Mouse (Mus musculus) embryonic fibroblast, embryonic 13.5 days (primary cell): ENCODE measurements around the gene Adgrf3. TPM values are rescaled to one million over a fixed set of nuclear protein-coding genes. Genes with fewer than 3 reads are reported as not detected.

Source experiments
- H3K27ac ChIP-seq: 2 replicates; pipeline ENCODE4 v1.5.1; 2012; ENCODE audit warnings: low read length, control low read depth, inconsistent platforms; ENCODE audit not compliant: insufficient read depth
- H3K4me1 ChIP-seq: 2 replicates; pipeline ENCODE4 v1.6.1; 2011; ENCODE audit warnings: low read length; ENCODE audit not compliant: control insufficient read depth, insufficient read depth
- H3K4me3 ChIP-seq: 2 replicates; pipeline ENCODE4 v1.5.1; 2011; ENCODE audit warnings: mild to moderate bottlenecking, control low read depth, low read length; ENCODE audit not compliant: insufficient read depth
- CTCF ChIP-seq: IDR thresholded peaks from 2 replicates; pipeline ENCODE4 v1.5.1; 2011; ENCODE audit warnings: mild to moderate bottlenecking, control low read depth, low read length, moderate library complexity, borderline replicate concordance; ENCODE audit not compliant: insufficient read depth
- POLR2A ChIP-seq: IDR thresholded peaks from 2 replicates; pipeline ENCODE4 v1.6.1; 2011; ENCODE audit warnings: low read depth, mild to moderate bottlenecking, control low read depth, low read length, moderate library complexity
- polyA plus RNA-seq: library from polyadenylated mRNA; stranded (reverse); fragments of >200 nt; gene quantifications from 2 replicates; pipeline ENCODE4 v1.2.4, GENCODE M21; 2011; ENCODE audit warnings: low read depth; ENCODE audit not compliant: missing spikeins, insufficient read length

Adgrf3 gene
- not detected in 2 replicates for polyA plus RNA-seq

DNA sequence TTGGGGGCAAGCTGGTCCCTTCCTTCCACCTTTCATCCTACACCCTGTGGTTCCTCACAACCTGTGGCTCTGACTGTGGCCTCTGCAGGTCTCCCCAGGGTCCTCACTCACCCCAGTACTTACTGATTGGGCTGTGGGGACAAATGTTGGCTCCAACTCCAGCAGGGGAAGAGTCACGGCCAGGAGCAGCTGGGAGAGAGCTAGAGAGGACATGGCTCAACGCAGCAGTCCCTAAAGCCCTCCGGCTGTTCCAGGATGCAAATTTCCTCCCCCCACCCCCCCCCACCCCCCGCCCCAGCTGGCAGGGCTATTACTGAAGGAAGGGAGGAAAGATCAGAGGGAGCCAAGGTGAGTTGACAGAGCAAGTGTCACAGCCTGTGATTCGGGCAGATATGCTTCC, at the start of gene Adgrf3:
TSS of gene Adgrf3 (minus strand) at position 230 of the 400 bp plus-strand sequence.
- no peak for TF ChIP-seq POLR2A
- no peak for TF ChIP-seq CTCF
- no peak within 1 kb of the TSS for H3K4me3 ChIP-seq
- no peaks in the 10 kb centered on the region for H3K4me1 ChIP-seq
- H3K27ac ChIP-seq, result no peak within 1 kb of the TSS

- Histone ChIP-seq H3K4me1 (peaks cover 9% of the 10 kb centered on the region; the same call in 1 of the 2 replicates), H3K27ac (no peak overlapping the region), H3K4me3 (no peak overlapping the region)
- TF ChIP-seq POLR2A (no peak), CTCF (no peak)
These were observed 42.1 kb upstream of the Adgrf3 start for GRCm38 (mm10) chr5:30247666-30248065.

DNA sequence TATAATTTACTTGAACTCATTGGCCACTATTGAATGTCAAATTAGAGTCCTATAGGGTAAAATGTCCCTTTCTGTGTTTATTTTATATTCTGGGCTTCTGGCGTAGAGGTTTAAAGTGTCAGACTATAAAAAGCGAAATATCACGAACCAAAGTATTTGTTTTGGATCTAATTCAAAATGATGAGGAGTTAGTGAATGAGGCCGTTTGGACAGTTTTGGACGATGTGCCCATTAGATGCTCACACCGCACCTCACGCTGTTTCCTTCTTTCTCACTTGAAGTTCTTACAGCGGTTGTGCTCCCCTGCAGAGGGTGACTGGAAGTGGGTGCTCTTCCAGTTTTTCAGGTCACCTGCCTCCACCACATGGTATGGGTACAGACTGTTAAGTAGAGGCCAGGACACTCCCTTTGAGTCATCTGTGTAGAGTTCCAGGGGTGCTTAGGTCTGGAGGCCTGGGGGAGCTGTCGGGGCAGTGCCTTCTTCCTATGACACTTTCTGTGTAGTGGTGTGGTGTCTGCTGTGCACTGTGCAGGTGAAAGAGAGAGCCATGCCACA, 40.4 kb upstream of the Adgrf3 start:
- Histone ChIP-seq H3K4me3 (no peak overlapping the region), H3K27ac (no peak overlapping the region), H3K4me1 (peaks cover 15% of the 10 kb centered on the region)
- TF ChIP-seq CTCF (no peak), POLR2A (no peak)

DNA sequence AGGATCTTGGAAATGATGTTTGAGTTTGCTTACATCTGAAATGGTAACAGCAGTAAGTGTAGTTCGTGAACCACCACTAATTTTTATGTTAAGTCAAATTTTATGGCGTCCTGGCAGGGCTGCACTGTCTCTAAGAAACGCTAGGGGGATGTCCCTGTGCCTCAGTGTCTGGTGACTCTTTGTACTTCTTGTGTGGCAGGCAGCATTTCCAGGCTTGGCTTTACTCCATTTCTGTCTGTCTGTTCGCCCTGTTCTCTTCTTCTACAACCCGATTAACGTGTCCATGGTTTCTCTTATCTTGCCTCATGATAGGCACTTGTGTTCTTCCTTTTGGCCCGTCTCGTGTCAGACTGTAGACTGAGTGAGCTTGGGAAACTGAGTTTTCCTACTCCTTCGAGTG, 38.2 kb upstream of the Adgrf3 start:
- Histone ChIP-seq H3K4me1 (peaks cover 18% of the 10 kb centered on the region), H3K4me3 (no peak overlapping the region), H3K27ac (no peak overlapping the region)
- no peak for TF ChIP-seq CTCF
- no peak for TF ChIP-seq POLR2A

GRCm38 (mm10) chr5:30242410-30242809, 36.9 kb upstream of the Adgrf3 start:
- TF ChIP-seq CTCF (no peak), POLR2A (no peak)
- Histone ChIP-seq H3K27ac (peak overlapping the region; percentile 80), H3K4me3 (no peak overlapping the region), H3K4me1 (peaks cover 18% of the 10 kb centered on the region)

DNA sequence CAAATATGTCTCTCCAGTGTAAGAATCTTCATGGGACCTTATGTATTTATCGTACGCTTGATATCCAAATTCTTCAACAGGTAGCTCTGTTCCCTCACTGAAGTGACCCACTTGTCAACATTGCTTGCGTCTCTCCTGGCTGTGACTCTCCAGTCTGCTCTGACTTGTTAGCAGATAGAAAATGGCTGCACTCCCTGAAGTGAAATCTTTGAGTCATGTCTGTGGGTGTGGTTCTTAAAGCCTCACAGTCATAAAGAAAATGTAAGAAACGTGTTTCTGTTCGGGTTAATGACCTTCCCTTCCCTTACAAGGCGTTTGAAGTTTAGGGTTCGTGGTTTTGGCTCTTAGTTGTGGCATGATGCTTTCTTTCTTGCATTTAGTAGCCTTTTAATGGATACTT, 35.0 kb upstream of the Adgrf3 start:
- Histone ChIP-seq H3K27ac (peak overlapping the region; percentile 77), H3K4me1 (peaks cover 16% of the 10 kb centered on the region), H3K4me3 (no peak overlapping the region)
- TF ChIP-seq CTCF (no peak), POLR2A (no peak)

DNA sequence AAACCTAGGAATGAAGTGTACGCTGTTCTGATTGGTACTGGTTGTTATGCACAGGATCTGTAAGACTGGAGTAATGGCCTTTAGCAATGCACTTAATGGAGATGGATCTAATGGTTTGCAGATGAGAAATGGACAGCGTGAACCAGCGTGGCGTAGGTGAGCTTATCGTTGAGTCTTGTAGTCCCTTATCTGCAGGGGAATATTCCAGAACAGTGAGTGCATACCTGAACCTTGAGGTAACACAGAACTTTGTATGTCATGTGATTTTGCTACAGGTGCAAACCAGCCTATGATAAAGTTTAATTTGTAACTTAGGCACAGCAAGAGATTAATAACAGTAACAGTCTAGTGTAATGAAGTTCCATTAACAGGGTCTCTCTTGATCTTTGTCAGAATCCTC, 33.0 kb upstream of the Adgrf3 start:
- peaks cover 11% of the 10 kb centered on the region for H3K4me1 ChIP-seq
- TF ChIP-seq CTCF (no peak), POLR2A (no peak)

DNA sequence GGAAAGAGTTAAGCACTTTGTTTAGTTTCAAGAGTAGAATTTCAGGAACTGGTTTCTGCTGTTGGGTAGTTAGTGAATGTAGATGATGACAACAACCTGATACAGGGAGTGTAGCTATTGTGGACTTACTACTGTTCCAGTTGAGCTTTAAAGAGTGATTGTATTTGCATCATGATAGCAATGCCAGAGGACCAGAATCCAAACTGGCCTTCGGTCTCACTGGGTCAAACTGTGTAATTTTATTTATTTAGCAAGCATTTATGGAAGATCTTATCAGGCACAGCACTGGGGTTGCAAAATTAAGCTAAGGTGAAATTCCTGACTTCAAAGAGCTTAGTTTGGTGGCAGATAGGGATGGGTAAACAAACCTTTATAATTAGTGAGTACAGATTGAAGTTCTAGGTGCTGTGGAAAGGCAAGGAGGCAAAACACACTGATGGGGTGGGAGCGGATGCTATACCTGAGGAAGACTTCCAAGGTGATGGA, 30.2 kb upstream of the Adgrf3 start:
- Histone ChIP-seq H3K4me1 (peaks cover 5% of the 10 kb centered on the region; the same call in 1 of the 2 replicates), H3K4me3 (no peak overlapping the region), H3K27ac (no peak overlapping the region)
- TF ChIP-seq POLR2A, result no peak
- TF ChIP-seq CTCF, result no peak

More for the DNA sequence above, 33.0 kb upstream of the Adgrf3 start:
- H3K27ac ChIP-seq, result no peak overlapping the region
- H3K4me3 ChIP-seq, result no peak overlapping the region

DNA sequence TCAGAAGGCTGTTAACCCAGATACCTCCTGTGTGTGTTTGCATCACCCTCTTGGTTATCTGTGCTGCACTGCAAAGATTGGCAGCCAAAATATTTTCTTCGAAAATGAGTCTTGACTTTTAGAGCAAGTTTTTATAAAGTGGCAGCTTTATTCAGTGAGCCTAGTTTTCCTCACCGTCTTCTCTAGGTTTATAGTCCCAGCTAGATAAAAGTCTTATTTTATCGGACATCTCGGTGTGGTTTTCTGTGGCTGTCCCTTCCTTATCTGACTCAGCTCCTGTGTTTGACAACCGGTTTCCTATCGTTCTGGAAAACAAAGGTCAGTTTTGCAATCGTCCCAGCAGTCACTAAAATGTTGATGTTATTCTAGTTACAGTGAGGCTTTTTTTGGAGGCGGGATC, 28.5 kb upstream of the Adgrf3 start:
- TF ChIP-seq CTCF (no peak), POLR2A (no peak)
- peak overlapping the region; percentile 58 for H3K27ac ChIP-seq
- H3K4me1 ChIP-seq, result peaks cover 2% of the 10 kb centered on the region; the same call in 1 of the 2 replicates
- H3K4me3 ChIP-seq, result peak overlapping the region; percentile 96

GRCm38 (mm10) chr5:30233042-30233441, 27.5 kb upstream of the Adgrf3 start:
- H3K4me3 ChIP-seq, result peak overlapping the region; percentile 96
- TF ChIP-seq CTCF (no peak), POLR2A (no peak)
- H3K27ac ChIP-seq, result peak overlapping the region; percentile 45
- peaks cover 2% of the 10 kb centered on the region; the same call in 1 of the 2 replicates for H3K4me1 ChIP-seq
